Mouse (Mus musculus): ENCODE measurements around the gene Zfyve27.

DNA sequence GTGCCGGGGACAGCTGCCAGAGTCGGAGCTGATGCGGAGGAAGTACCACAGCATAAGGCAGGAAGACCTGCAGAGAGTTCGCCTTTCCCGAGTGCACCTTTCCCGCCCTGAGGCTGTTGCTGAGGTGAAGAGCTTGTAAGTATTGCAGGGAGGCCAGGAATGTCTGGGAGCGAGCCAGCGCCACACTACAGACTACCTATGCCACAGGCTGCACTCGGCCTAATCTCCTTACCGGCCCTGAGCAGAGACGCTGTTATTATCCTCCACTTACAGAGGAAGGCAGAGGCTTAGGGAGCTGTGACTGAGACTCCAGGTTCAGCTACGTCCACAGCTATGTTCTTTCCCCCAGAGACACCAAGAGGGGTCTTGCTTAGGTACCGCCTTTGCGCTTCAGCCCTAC lies 15.6 kb downstream of the Zfyve27 start:
- no peak for TF ChIP-seq CTCF (IDR thresholded peaks at IDR 0.05; ENCODE audit: low read depth, low read length)
- TF ChIP-seq POLR2A (IDR thresholded peaks at IDR 0.05; ENCODE audit: extremely low read depth, insufficient read depth, low read length), result no peak
